Mouse (Mus musculus): ENCODE results near the gene Dyrk1a.

Dyrk1a gene

DNA sequence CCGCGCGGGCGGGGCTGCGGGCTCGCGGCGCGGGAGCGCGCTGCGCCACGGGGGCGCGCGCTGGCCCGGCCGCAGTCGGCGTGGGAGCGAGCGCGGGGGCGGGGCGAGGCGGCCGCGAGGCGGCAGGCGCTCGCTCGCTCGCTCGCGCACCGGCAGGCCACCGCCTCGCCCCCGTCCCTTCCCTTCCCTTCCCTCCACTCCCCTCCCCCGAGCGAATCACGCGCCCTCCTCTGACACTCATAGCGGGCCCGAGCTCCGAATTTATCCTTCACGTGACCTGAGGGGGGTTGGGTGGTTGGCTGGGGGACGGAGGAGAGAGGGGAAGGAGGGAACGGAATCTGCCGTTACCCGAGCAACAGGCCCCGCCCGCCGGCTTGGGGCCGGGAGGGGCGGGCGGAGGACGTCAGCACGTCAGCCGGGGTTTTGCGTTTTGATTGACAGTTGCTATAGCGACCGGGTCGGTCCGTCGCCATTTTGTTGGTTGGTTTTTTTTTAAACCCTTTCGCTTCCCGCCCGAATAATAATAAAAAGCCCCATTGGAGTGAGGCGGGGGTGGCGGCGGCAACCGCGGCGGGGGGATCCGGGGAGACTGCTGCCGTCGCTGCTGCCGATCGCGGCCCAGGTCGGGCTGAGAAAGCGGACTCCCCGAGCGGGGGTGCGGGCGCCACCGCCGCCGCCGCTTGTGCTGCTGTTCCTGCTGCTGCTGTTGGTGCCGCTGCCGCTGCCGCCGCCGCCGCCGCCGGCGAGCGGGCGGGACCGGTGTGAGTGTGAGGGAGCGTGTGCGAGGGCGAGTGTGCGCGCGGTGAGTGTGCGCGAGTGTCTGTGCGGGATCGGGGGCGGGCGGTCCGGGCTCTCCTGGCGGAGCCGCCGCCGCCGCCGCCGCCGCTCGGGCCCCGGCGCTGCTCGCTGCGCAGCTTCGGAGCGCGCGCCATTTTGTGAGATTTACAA, at the start of gene Dyrk1a:
Dyrk1a (plus strand) TSS at position 782 of the 948 bp plus-strand sequence.
- 1% methylated on average over 125 of the region's 133 CpGs for WGBS

DNA sequence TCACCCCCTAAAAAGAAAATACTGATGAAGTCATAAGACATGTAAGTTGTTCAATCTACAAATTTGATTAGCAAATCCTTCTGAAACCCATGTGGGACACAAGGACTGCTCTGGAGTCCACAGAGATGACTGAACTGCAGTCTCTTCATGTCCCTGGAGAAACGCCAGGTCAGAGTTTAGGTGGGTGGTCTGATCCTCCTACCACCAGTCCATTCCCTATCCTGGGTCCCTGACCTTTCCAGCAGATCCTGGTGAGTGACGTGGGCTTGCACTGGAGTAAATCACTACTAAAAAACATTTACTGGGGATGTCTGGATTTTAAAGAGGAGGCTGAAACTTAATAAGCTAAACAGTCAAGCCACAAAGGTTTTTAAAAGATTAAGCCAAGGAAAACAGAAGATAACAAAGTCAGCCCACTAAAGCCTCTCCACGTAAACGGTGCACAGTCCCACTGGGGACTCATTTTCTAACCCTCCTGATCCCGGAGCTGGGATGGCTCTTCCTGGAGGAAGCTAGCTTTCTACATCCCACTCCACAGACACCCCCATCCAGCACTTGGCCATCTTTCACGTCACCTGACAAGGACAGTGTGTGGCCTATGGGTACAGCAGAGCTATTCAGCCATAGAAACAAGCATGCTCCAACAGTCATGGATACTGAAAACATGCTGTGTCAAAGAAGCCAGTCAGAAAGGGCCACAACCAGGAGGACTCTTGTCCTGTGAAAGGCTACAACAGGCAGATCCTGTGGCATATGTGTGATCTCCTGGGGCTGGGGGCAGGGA, 46.0 kb upstream of the Dyrk1a start:
- 62% methylated on average over 6 of the region's 6 CpGs for WGBS

DNA sequence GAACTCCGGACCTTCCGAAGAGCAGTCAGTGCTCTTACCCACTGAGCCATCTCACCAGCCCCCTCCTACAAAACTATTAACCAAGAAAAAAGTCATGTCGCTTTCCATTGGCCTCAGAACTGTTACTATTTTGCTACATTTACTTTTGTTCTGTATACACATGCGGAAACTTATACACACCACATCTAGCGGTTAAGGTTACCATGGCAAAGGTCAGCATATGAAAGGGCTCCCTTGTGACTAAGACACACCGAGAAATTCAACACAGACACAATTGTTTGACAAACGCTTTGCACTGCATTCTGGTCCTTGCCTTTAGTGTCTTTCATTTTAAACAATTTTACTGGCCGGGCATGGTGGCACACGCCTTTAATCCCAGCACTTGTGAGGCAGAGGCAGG, 45.1 kb upstream of the Dyrk1a start:
- 84% methylated on average over 9 of the region's 9 CpGs for WGBS

DNA sequence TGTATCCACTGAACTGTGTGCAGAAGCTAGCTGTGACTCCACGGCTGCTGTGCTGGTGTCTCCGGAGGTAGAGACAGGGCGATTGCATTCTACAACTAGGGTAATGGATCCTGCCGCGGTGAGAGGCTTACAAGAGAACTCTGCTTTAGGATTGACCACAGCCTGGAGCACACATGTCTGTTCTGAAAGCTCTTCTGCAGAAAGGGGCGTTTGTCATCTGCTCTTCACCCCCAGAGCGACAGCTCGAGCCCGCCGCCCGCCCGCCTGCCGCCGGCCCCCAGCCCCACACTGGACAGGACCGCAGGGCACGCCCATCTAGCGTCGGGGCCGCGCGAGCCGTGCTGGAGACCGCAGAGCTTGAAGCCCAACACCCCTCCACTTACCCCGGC, 43.9 kb upstream of the Dyrk1a start:
- WGBS = 0% methylated on average over 24 of the region's 24 CpGs

DNA sequence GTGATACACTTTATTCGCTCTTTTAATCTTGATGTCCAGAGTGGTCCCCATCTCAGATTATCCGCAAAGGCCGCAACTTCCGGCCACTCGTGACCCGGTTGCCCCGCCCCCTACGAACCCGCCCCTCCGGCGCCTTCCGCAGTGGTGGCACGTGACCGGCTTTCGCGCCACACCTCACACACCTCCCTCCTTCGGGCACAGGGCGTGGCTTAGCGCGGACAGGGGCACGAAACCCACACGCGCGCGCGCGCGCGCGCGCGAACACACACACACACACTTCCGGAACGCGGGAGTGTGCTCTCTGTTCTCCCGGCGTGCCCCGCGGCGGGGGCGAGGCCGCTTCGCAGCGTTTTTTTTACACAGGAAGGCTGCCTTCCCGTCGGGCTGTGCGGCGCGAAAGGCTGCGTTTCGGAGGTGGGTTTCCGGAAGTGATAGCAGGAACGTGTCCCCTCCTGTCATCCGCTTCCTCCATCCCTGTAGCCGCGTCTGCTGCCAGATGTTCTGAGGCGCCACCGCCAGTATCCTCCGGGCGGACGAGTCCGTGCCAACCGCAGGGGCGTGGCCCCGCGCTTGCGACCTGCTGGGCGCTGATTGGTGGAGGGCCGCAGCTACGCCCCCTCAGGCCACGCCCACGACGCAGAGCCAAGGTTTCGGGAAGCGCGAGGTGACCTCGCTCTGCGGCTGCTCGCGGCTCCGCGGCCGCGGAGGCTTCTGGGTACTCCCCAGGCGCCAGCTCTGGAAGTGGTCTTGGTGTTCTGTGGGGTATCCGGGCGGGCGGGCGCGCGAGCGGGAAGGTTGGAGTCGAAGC, 43.3 kb upstream of the Dyrk1a start, which contains the start of gene Vps26c:
Vps26c (minus strand) TSS at position 487 of the 808 bp plus-strand sequence.
- WGBS = under 1% methylated on average over 93 of the region's 93 CpGs

DNA sequence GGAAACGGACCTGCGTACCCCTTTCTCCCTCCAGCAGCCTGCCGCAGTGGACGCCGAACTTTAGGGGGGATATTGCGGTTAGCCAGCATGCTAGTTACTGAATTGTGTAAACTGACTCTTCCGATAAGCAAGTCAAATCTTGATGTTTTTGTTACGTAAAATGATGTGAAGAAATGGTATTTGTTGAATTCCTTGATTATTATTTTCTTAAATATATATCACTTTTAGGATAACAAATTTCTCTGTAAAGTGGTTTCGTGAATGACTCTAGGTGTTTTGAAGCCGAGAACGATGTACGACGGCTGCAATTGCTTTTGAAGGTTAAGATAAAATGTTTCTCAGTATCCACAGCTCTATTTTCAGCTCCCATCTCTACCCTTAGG, 42.7 kb upstream of the Dyrk1a start:
- whole genome bisulfite sequencing = 2% methylated on average over 13 of the region's 13 CpGs

DNA sequence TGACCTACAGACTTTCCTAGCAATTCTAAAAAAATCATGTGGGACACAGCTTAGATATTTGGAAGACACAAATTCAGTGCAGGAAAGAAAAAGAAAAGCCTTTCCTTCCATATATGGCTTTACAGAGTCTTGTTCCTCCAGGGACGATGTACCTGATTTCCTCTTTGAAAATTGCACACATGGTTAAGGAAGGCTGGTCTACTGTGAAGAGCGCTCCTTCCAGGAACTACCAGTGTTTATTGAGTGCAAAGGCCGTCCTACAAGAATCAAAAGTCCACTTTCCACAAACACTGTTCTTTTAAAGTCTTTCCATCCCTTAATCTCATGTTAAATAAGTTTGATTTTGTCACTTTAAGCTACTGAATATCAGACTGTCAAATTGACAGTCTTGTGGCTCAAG, 42.3 kb upstream of the Dyrk1a start:
- 44% methylated on average over 3 of the region's 3 CpGs for WGBS

DNA sequence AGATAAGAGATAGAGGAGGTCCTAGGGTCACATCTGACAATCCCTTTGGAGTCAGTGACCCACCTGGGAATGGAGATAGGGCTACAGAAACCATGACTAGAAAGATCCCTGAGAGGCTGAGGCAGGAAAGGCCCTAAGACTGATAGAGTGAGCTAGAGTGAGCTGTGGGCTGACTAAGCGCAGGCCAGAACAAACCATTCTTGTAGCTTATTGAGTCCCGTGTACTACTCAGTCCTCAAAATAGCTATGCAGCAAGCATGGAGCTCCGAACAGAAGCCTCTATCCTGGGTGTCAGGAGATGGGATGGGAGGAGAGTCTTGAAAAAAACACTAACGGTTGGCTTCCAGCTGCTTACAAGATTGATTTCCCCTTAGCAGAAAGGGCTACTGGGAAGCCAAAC, 38.5 kb upstream of the Dyrk1a start:
- WGBS = 87% methylated on average over 4 of the region's 4 CpGs

DNA sequence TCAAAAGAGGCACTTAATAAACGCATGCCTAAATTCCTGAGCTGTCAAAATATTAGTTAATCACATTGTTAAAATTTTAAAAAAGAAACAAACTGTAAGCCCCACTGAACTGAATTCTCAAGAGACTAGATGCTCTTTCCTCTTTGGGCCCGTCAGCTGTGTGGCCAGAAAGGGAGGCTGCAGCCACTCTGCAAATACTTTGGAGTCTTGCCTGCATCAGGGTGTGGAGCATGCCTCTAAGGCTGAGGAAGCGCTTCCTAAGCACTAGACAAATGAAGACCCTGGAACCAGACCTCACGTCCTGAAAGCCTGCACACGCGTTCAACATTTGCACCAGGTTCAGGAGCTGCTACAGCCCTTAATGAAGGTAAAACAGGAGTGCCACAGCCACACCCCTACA, 36.1 kb upstream of the Dyrk1a start:
- WGBS = 80% methylated on average over 6 of the region's 6 CpGs

DNA sequence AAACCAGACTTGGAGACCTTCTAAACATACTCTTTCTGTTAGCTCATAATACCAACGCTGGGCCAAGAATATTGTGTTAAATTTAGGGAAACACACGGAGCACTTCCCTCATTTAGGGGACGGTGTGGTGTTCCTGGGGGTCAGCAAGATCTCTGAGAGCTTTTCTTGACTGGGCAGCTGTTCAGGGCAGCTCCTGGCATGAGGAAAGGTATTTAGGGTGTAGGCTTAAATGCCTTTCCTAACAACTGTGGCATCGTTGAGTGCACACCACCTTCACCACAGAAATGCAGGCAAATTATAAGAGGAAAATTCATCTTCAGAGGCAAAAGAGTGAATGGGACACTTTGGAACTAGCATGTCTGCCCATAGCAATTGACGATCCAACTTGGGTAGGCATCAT, 34.1 kb upstream of the Dyrk1a start:
- 85% methylated on average over 5 of the region's 5 CpGs for WGBS

DNA sequence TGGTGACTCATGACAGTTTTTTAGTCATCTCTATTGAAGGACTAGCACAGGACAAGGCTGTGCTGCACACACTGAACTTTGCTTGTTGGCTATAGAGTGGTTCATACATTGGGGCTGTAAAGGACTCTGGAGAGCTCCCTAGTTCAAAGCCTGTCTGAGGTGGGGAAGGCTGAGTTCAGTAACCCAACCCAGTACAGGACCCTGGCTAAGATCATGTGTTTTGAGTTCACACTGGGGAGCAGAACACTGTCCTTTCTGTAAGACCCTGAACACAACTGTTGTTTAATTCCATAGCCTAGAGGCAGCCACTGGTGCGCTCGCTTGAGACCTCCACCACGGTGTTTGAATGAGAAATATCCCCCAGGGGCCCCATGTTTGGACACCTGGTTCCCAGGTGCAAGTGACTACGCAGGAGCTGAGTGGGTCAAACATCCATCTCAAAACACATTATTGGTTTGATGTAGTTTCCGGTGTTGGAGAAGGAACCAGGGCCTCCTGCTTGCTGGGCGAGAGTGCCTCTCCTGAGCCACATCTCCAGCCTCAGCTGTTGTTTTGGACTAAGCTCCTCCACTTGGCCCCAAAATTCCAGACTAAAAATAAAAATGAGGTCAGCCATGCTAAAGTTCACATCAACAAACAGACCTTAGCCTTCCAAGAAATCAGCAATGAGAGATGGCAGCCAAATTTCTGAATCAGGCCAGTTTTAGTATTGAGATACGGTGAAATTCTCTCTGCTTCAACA, 33.2 kb upstream of the Dyrk1a start:
- 74% methylated on average over 7 of the region's 7 CpGs for WGBS

DNA sequence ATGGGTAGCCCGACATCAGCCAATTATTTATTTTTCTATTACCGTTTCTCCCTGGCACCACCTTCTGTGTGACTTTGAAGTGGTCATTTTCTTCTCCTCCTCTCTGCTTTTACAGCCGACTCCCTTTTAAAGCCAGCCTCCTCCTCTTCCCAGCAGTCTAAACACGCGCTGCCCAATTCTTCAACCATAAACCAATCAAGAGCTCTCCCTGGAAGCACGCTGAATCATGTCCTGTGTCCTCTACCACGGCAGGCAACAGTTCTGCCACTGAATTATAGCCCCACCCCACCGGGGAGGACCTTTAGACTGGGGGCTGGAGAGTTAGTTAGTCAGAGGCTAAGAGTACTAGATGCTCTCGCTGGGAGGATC, 32.7 kb upstream of the Dyrk1a start:
- 53% methylated on average over 9 of the region's 9 CpGs for WGBS

DNA sequence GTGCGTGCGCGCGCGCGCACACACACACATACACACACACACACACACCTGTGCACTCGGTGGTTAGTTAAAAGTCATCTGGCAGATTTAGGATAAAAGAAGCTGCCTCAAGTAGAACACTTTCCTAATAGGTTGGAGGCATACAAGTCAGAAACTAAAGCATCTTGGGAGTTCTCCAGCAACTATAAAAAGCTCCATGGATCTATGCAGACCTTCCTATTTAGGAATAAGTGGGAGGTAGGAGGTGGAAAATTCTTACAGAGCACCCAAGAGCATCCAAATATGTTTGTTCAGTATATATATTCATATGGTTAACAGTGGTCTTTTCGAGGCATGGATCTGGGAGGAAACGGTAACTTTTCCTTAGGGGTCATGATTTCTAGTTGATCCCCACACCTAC, 29.7 kb upstream of the Dyrk1a start:
- WGBS = 73% methylated on average over 9 of the region's 9 CpGs

DNA sequence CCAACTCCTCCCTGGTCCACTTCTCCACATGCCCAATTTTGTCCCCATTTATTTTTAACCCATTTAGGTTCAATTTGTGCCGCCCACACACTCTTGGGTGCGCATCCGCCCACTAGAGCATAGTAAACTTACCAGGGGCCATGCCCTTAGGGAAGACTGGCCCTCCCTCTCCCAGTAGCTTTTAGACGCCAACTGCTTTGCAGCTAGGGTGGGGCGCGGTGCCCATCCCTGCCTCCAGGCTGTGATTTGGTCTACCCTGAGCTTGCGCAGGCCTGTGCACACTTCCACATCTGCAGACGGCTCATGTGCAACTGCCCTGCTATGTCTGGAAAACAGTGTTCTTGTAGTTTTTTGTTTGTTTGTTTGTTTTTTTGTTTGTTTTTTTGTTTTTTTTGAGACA, 26.9 kb upstream of the Dyrk1a start:
- 88% methylated on average over 8 of the region's 8 CpGs for WGBS

DNA sequence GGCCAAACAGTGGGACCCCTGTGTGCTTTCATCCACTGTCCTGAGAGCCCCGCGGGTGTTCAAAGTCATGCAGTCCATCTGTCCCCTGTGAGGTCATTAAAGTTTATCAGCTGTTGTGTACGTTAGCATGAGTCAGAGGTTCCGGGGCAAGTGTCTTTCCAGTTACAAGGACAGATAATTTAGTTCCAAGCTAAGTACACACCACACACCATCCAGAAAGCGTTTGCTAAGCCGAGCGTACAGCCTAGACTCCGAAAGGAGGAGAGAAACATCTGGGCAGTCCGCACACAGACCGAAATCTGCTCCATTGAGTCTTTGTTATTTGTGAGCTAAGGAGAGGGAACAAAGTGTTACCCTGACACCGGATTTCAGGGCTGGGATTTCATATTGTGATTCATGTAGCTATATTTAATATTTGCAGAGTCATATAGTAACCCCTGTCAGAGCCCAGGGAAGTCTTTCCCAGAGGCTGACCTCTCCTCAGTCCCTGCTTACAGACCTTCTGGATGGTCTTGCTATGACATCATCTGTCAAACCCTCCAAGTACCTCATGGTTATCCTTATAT, 25.2 kb upstream of the Dyrk1a start:
- 64% methylated on average over 11 of the region's 11 CpGs for WGBS

DNA sequence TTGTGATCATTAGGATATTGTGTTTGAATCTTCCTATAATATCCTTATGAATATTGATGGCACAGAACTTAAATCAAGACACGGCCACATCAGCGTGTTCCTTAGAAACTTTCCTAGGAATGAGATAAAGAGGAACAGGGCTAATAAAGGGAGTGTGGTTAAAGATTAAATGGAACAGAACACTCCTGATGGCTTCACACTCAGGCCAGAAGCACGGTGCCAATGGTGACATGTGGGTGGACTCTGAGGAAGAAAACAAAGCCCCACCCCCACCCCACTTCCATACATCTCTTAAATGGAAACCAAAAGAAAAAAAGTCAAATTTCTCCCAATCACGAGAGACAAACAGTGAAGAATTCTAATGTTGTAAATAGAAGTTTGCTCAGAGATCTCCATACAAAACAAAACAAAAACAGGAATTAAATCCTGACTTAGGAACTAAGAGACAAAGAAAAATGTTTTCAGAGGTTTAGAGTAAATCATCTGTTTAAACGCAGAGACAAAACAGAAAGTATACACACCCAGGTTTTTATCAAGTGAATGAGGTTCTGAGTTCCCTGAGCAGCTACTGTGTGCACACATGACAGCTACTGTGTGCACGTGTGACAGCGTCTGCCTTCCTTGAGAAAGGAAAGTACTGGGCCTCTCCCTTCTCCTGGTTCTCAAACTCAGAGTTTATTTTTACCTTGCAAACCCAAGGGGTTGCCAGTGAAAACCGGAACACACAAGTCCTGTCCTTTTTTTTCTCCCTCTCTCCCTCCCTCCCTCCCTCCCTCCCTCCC, 23.8 kb upstream of the Dyrk1a start:
- 62% methylated on average over 8 of the region's 8 CpGs for WGBS

DNA sequence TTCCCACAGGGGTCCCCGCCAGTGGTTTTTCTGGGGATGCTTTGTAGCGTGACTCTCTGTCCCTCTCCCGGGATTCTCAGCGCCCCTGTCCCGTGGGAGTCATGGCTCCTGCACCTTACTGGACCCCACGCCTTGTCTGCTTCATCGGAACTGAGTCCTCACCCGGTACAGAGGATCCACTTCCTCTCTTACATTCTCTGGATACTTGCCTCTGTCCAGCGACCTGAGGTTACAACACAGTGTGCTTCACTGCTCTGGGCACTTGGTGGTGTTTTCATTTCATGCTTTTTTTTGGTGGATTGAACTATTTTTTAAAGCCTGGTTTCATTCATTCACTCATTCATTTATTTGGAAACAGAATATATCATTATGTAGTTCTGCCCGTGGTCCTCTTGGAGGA, 20.0 kb upstream of the Dyrk1a start:
- WGBS = 79% methylated on average over 10 of the region's 10 CpGs

DNA sequence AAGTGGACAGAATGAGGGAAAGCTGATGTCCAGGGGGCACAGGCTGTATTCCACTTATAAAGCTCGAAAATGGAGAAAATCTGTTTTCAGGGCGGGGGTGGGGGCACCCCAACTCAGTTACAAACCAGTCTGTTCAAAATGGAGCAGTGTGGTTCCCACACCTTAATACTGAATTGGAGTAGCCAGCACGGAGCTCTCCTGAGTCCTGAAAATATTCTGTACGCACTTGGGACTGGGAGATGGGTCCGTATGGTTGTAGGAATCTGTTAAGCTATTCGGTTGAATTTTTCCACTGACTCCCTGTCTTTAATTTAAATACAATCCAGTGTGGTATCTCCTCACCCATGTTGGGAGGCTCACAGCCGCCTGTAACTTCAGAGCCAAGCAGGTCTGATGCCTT, 14.5 kb upstream of the Dyrk1a start:
- 85% methylated on average over 7 of the region's 7 CpGs for WGBS

DNA sequence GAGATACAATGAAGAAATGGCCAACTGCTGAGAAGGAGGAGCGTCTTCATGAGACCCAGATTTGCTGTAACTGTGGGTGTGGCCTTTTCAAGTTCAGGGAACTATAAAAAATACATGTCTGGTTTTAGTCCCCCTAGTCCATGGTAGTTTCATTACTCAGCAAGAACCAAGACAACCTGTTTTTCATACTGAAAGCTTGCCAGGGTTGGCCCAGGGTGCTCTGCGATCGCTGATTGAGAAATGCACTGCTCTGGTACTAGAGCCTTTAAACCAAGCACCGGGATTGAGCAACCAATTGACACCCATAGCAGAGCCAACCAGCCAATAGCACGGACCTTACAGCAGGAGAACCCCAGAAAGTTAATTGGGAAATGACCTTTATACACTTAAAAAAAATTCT, 13.6 kb upstream of the Dyrk1a start:
- 63% methylated on average over 5 of the region's 5 CpGs for WGBS

DNA sequence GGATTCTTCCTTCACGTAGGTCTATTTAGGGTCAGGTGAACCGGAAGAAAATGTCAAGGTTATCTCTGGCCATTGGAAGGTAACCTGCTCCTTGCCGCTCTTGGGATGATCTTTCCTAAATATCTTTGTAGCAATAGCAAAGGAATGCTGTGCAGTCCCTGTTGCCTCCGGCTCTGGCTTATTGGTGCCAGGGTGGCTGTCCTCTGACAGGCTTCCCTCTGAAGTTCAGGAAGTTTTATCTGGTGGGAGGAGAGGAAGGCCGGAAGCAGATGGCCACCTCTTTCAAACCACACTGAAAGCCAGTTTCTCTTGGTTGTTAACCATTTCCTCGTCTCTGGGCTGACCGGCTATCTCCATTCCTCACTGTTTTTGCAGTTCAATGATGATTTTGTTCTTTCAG, 10.5 kb upstream of the Dyrk1a start:
- 58% methylated on average over 7 of the region's 7 CpGs for WGBS
